Mouse (Mus musculus) erythroblast, adult 5-6 weeks (primary cell): ENCODE measurements around the gene Ralgps1. TPM values are rescaled to one million over a fixed set of nuclear protein-coding genes. Genes with fewer than 3 reads are reported as not detected.

Source experiments
- ATAC-seq: replicated peaks from 2 replicates; pipeline ENCODE4 v1.8.0; 2016; ENCODE audit warnings: moderate number of reproducible peaks, mild to moderate bottlenecking, moderate TSS enrichment, inconsistent platforms; ENCODE audit not compliant: poor library complexity, low FRiP score, severe bottlenecking
- total RNA-seq, 2 experiments: library from RNA; stranded (forward) in 1 of 2; stranded (reverse) in 1 of 2; fragments of 150-400 nt in 1 of 2; fragments of 200-764, 138-1000 nt in 1 of 2; gene quantifications; 2 replicates each; pipeline versions ENCODE4 v1.2.3 to v1.2.4; 2015 to 2017; ENCODE audit warnings: low replicate concordance in 2 of 2

Gene Ralgps1
- total RNA-seq, 2 experiments from 2014 or later, result 0.58 to 0.60 TPM

DNA sequence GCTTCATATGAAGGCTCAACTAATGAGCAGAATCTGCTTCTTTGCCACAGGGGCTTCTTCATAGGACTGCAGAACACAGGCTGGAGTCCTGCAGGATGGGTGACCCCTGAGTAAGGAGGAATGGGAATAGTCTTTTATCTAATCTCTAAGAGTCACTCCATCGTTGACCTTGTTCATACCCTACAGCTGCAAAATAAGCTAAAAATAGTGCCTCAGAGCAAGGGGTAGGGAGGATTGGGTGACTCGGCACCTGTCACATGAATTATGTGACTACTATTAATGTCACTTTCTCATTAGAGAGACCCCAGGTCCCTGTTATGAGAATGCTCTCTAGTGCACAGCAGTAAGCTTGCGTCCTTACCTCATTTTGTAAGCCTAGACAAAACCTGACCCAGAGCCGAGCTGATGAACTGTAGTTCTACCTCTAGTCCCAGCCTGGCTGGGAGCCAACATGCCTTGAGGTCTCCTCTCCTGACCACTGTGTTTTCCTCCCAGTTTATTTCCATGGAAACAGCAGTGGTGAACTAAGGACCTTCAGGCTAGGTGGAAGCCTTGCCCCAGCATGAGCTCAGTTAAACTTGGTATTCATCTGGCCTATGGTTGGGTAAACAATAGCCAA is 117.6 kb downstream of the Ralgps1 start:
- ATAC-seq, result no peak

DNA sequence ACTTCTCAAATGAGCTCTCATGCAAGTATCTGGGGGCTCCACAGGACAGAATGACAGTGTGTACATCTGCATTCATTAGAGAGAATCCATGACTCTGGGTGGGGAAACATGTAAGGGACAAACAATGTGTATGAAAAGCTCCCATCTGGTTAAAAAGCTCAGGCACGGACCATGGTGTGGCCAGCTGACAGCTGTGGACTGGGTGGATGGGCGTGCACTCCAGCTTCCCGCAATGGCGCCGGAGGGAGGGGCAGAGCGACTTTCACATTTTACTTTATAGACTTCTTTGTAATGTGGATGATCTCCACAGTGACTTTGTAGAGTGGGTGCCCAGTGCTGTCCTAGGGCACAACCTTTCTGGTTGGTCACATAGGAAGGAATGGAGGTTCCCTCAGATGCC is 118.5 kb downstream of the Ralgps1 start:
- ATAC-seq, result no peak

DNA sequence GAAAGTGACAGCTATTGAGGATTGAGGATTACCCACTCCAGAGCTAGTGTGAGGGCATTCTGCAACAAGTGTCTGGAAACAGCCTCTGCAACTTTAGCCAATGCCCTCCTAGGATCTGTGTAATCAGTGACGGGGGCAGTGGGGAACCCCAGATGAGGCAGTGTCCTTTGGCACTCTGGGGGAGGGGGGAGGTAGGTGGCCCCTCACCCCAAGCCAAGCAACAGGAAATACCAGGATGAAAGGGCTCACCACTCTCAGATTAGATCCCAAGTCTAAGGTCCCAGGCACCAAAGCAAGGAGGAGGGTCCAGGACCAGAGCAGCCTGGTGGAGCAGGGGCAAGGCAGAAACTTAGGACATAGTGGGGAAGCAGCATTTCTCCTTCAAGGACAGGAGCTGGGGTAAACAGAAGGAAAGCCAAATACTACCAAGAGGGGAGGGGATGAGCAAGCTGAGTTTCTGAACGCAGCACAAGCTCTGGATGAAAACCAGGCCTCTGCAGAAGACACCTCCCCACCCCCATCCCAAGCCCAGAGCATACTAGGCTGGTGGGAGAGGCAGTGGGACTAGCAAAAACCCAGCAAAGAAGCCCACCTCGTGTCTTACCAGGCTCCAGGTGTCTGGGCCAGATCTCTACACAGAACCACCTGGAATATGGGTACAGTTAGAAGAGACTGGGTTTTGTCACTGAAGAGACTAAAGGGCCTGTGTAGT is 121.2 kb downstream of the Ralgps1 start:
- ATAC-seq, result no peak

- ATAC-seq, result no peak
Observed at GRCm38 (mm10) chr2:33248549-33248948, 122.7 kb downstream of the Ralgps1 start.

GRCm38 (mm10) chr2:33246841-33247240 is 124.4 kb downstream of the Ralgps1 start:
- no peak for ATAC-seq

GRCm38 (mm10) chr2:33245350-33245749 is 125.9 kb downstream of the Ralgps1 start:
- no peak for ATAC-seq

DNA sequence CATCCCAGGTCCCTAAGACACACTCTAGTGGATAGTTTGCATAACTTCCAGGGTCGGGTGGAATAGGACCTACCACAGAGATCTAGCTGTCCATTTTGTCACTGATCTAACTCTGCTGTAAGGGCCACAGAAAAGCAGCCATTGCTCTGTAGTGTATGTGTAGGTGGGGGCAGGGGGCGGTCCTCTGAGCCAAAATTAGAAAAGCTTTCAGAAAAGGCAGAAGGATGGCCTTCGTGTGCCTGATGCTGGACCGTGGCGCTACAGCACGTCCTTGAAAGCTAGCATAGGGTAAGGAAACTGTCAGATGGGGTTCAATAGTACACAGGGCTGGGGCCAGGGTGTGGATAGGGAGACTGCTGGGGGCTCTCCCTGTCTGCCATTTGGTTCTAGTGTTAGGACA is 126.4 kb downstream of the Ralgps1 start:
- no peak for ATAC-seq

- no peak for ATAC-seq
Observed at GRCm38 (mm10) chr2:33237581-33237980, 133.7 kb downstream of the Ralgps1 start.

- no peak for ATAC-seq
Observed at GRCm38 (mm10) chr2:33234848-33235247, 136.4 kb downstream of the Ralgps1 start.

- no peak for ATAC-seq
Observed at GRCm38 (mm10) chr2:33233856-33234255, 137.4 kb downstream of the Ralgps1 start.

- ATAC-seq, result no peak
Observed at GRCm38 (mm10) chr2:33232782-33233570, 138.3 kb downstream of the Ralgps1 start.

GRCm38 (mm10) chr2:33231788-33232187 is 139.5 kb downstream of the Ralgps1 start:
- ATAC-seq, result no peak

DNA sequence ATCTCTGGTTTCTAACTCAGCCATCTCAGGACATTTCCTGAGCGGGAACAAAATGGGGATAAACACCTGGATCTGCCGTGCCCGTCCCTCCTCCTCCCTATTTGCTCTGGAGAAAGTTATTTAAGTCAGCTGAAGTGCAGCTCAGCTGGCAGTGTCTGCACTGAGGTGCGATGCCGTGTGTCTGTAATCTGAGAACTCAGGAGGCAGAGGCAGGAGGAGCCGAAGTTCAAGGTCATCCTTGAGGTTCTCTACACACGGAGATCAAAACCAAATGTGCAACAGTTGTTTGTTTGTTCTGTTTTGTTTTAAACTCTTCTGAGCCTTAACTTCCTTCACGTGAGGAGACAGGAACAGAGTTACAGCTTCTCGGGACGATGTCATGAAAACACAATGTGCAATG is 140.6 kb downstream of the Ralgps1 start:
- ATAC-seq, result no peak

DNA sequence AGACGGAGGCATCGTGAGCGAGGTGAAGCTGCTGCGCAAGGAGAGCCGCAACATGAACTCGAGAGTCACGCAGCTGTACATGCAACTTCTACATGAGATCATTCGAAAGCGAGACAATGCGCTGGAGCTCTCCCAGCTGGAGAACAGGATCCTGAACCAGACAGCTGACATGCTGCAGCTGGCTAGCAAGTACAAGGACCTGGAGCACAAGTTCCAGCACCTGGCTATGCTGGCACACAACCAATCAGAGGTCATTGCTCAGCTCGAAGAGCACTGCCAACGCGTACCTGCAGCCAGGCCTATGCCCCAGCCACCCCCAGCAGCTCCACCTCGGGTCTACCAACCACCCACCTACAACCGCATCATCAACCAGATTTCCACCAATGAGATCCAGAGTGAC is 142.7 kb downstream of the Ralgps1 start:
- ATAC-seq, result no peak

GRCm38 (mm10) chr2:33228077-33228476 is 143.2 kb downstream of the Ralgps1 start:
- no peak for ATAC-seq

DNA sequence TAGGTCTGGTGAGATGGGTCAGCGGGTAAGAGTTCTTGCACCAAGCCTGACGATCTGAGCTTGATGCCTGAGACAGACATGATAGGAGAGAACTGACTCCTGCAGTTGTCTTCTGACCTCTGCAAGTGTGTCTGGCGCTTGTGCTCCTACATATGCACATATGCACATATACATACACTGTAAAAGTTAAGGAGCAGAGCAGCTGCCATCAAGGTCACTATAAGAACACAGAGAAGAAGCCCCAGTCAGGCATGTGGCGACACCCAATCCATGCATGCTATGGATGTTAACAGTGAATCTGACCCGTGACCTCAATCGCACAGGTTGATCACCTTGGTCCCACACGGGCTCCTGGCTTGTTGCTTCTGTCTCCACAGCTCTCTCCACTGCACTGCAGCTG is 145.4 kb downstream of the Ralgps1 start:
- no peak for ATAC-seq

GRCm38 (mm10) chr2:33223656-33224358 is 147.5 kb downstream of the Ralgps1 start:
- ATAC-seq, result no peak

DNA sequence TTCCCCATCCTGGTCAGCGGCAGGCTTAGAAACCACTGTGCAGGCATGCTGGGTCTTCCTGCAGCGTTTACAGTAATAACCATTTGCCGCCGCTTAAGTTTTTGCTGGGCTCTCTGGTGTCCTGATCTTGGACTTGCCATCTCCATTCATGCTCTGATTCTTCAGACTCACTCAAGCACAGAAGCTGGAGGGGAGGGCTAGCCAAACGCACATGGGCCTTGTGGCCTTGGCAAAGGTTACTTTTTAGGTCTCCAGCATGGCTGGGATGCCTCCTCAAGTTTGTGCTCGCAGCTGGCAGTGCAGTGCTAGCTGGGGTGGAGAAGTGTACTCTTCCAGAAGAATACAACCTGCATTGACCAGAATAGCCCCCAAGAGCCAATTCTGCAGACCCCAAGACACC is 148.8 kb downstream of the Ralgps1 start:
- no peak for ATAC-seq

- ATAC-seq, result no peak
Observed at GRCm38 (mm10) chr2:33221339-33221900, 149.9 kb downstream of the Ralgps1 start.
